Mouse (Mus musculus) urinary bladder, postnatal 14 days (tissue): Measurements from ENCODE around the gene Fbxo2.

Source experiments
- DNase-seq: peaks from one replicate; pipeline ENCODE4 v3.0.0; 2021; ENCODE audit warnings: low spot score

The Fbxo2 gene

GRCm38 (mm10) chr4:148143721-148144120 is 16.7 kb upstream of the Fbxo2 start:
- no peak for DNase-seq

DNA sequence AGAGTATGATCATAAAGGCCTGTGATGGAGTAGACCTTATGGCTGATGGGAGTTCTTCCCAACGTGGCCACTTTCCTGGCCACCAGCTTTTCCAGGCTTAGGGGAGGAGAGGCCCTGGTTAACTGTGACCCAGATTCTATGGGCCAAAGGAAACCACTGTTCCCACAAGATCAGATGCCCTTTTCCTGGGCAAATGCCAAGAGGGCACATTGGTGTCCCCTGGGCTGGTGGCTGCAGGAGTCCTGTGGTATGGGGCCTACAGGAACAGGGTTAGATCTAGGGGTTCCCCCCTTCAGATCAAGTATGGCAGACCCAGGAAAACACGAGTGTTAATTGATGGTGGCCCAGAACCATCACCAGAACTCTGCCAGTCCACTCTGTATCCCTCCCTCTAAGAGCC is 12.7 kb upstream of the Fbxo2 start:
- no peak for DNase-seq

GRCm38 (mm10) chr4:148149540-148149939 is 10.9 kb upstream of the Fbxo2 start:
- no peak for DNase-seq

DNA sequence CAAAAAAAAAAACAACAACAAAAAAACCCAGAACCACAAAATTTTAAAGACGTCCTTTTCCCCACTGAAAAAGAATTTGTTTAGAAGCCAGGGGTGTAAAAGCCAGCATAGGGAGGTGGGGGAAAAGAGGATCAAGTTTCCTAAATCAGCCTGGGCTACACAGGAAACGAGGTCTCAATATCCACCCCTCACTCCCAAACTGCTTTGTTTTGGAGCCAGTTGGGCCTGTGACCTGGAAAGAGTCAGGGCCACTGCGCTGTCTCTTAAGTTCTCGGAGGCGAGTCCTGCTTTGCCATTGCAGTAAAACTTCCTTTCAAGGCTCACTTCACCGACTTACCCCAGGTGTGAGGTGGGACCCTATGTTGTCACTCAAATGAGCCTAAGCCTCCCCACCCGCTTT is 10.2 kb upstream of the Fbxo2 start:
- no peak for DNase-seq

DNA sequence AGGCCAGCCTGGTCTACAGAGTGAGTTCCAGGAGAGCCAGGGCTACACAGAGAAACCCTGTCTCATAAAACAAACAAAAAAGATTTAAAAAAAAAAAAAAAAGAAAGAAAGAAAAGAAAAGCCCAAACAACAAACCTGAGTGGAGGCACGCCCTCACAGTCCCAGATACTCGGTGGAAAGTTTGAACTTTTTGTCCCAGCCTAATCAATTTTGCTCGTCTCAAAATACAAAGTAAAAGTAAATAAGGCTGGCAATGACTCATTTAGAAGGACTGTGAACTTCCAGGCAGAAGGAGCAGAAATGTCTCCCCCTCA is 9.5 kb upstream of the Fbxo2 start:
- no peak for DNase-seq

DNA sequence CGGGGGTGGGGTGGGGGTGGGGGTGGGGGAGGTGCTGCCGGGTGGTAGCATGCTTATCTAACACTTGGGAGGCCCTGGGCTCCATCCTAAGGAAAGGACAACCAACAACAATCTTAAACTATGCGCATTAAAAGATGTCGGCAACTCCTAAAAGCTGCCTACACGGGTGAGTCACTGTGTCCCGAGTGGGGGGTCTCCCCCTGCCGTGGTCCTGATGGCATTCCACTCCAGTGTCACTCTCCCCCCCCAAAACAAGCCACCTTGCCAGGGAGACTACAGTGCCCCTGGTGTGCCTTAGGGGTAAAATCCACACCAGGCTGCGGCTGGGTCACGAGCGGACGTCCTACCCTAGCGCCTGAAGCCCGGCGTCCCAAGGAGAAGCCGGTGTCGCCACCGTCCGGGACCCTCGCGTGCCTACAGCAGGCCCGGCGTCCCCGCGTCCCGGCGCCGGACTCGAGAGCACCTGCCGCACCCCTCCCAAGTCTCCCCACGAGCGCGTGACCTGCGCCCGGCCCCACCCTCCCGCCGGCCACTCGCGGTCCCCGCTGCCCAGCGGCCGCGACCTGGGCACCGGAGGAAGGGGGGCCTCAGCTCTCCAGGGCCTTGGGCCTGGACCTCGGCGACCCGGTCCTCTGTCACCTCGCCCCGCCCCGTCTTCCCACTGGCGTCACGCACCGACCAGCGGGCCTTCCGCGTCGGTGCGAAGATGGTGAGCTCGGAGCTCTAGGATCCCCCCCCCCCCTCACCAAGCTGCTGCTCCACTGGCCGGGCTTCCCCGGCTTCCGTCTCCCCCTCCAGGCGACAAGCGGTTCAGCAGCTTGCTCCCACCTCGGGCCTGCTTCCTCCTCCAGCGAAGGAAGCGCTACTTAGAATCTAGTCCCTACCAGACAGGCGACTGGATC is 8.9 kb upstream of the Fbxo2 start, which contains the start of gene Fbxo6:
Gene Fbxo6, minus strand, starts transcription at position 874 of the 902 bp plus-strand sequence.
- DNase-seq, result peak; percentile 89

DNA sequence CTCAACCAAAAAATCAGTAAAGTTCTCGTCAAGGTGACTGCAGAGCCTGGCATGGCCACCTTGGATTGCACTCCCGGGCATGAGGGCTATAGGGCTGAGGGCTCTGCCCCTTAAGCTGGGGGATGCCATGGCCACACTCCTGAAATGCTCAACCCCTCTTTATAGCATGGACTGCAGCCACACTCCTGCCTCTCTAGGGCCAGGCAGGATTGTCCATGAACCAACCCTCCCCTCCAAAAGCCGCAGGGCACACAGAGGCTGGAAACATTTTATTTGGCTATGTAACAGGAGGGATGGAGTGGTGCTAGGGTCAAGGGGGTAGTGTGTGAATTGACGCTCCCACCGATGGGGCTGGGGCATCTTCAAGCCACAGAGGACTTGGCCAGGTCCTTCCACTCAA is 7.9 kb upstream of the Fbxo2 start:
- no peak for DNase-seq

- no peak for DNase-seq
These were observed 6.4 kb upstream of the Fbxo2 start for GRCm38 (mm10) chr4:148154006-148154405.

DNA sequence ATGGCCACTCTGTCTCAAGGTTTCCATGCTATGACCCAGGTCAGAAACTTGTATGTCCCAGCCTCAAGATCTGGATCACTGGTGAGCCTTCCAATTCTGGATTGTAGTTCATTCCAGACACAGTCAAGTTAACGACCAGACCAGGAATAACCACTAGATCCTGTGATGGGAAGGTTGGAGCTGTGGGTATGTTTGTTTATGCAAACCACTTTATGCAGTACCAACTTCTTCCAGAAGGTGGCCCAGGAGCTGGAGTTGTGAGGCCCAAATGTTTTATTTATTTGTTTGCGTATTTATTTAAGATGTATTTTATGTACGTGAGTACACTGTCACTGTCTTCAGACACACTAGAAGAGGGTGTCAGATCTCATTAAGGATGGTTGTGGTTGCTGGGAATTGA is 5.4 kb upstream of the Fbxo2 start:
- DNase-seq, result no peak

GRCm38 (mm10) chr4:148158436-148159348 is 1.7 kb upstream of the Fbxo2 start:
- no peak for DNase-seq

- DNase-seq, result peak; percentile 93
These were observed 631 bp upstream of the Fbxo2 start for GRCm38 (mm10) chr4:148159544-148160435.

DNA sequence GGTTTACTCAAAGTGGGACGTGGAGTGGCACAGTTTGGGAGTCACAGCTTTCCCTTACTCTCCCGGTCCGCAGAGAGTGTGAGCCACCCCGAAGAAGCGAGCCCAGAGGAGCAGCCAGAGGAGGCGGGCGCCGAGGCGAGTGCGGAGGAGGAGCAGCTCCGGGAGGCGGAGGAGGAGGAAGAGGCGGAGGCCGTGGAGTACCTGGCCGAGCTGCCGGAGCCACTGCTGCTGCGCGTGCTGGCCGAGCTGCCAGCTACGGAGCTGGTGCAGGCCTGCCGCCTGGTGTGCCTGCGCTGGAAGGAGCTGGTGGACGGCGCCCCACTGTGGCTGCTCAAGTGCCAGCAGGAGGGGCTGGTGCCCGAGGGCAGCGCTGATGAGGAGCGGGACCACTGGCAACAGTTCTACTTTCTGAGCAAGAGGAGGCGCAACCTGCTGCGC is 3.6 kb downstream of the Fbxo2 start:
- peak; percentile 84 for DNase-seq

GRCm38 (mm10) chr4:148164461-148164860 is 4.0 kb downstream of the Fbxo2 start:
- no peak for DNase-seq

GRCm38 (mm10) chr4:148165551-148165950 is 5.1 kb downstream of the Fbxo2 start:
- DNase-seq, result no peak

GRCm38 (mm10) chr4:148166431-148166830 is 6.0 kb downstream of the Fbxo2 start:
- no peak for DNase-seq

- DNase-seq, result peak; percentile 74
These were observed 6.6 kb downstream of the Fbxo2 start for GRCm38 (mm10) chr4:148166986-148167385.

- DNase-seq, result peak; percentile 58
These were observed 7.9 kb downstream of the Fbxo2 start for GRCm38 (mm10) chr4:148168287-148168686.

DNA sequence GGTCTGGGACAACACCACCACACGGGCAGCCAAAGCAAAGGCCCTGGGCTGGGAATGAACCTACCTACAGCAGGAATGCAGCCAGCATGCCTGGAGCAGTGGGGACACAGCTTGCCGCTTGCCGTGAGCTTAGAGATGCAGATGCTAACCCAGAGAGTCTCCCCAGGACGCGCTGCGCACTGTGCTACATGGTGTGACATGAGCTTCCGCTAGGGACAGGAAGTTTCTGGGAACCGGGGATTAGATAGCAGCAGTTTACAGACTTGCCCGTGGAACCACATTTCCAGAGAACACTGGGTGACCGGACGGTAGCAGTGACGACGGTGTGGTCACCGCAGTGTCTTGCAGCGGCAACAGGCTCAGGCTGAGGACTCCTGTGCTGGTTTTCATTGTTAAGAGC is 9.2 kb downstream of the Fbxo2 start:
- DNase-seq, result no peak

DNA sequence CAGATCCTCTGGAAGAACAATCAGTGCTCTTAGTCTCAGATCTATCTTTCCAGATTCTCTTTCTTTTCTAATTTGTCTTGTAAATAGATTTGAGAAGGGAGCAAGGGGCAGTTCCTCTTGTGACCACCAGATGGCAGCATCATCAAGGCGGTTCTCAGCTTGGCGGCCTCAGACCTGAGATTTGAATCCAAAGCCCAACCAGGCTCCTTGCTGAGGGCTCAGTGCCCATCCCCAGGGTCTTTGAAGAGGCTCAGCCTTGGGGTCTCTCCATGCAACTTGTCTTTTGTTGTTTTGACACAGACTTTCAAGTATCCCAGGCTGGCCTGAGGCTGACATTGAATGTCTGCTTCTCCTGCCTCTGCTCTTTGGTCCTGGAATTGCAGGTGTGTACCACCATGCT is 10.4 kb downstream of the Fbxo2 start:
- peak; percentile 28 for DNase-seq

DNA sequence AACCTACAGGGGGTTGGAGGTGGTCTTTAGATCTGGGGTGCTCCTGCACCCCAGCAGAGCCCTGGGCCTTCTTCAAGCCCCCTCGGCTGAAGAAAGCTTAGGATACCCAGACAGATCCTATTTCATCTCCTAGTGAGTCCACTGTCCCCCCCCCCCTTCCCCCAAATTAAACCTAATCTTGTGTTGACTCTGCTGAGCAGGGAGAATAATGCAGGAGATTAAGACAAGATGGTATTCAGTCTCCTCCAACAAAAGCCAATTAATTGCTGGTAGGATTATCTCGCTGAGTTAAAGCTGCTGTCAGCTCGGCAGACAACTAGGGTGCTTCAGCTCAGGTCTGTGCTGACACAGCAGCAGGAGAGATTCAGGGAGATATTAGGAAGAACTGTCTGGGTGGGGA is 10.8 kb downstream of the Fbxo2 start:
- DNase-seq, result no peak

DNA sequence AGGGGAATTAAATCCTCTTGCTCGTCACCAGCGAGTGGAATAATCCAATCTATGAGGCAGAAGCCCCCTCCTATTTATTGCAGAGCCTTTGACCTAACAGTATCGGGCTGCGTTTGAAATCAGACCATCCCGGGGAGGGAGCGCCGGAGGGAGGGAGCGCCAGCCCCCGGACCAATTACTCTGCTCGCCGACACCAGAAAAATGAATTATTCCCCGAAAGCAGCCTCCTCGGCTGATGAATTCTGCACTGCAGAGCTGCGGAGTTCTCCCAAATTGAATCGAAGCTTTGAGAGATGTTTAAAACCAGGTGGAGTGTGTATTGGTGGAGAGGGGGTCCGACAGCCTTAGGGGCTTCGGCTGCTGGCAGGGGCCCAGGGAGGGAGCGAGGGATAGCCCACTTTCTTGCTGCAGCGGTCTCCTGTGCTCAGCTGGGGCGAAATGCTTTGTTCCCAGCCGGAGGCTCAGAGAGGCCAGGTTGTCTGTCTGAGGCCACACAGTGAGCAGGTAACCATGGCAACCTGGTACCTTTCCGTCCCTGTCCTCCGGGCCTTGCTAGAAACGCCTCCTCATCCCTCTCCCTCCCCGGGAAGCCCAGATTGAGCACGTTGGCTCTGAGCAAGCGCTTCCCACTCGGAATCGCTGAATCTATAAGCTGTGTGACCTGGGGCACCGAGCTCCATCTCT is 13.5 kb downstream of the Fbxo2 start:
- no peak for DNase-seq
